Mouse (Mus musculus) bone marrow, adult 2 months (tissue): Measurements from ENCODE around the gene Taar4.

ENCODE experiments used
- CTCF ChIP-seq: fragments of 200-500 bp; IDR thresholded peaks from 2 replicates; pipeline ENCODE4 v1.5.1; 2011; ENCODE audit warnings: low read length, control low read depth; ENCODE audit not compliant: control insufficient read depth, insufficient read depth
- POLR2A ChIP-seq: fragments of 200-500 bp; IDR thresholded peaks from 2 replicates; pipeline ENCODE4 v1.6.1; 2011; ENCODE audit warnings: low read depth, mild to moderate bottlenecking, control low read depth, low read length, borderline replicate concordance; ENCODE audit not compliant: control insufficient read depth

- no peak for TF ChIP-seq CTCF
- TF ChIP-seq POLR2A = no peak
Observed at GRCm38 (mm10) chr10:23985546-23985945, 25.3 kb downstream of the Taar4 start, which contains the start of gene Taar6.
